Mouse (Mus musculus): ENCODE data around the gene Atxn1. TPM values are rescaled to one million over a fixed set of nuclear protein-coding genes. Genes with fewer than 3 reads are reported as not detected.

The Atxn1 gene
- polyA plus RNA-seq, 1 experiment from 2014 or later = 12.8 TPM

GRCm38 (mm10) chr13:45850181-45850974, 114.4 kb downstream of the Atxn1 start:
- H3K9ac ChIP-seq (replicated peaks) = no peak overlapping the region
- ATAC-seq (replicated peaks) = no peak
- WGBS = 93% methylated on average over 5 of the region's 5 CpGs
- no peak overlapping the region for H3K27ac ChIP-seq (replicated peaks)
- H3K4me2 ChIP-seq (replicated peaks) = no peak overlapping the region
- no peaks in the 10 kb centered on the region for H3K36me3 ChIP-seq
- no peaks in the 10 kb centered on the region for H3K9me3 ChIP-seq
- H3K4me1 ChIP-seq = no peaks in the 10 kb centered on the region
- no peaks in the 10 kb centered on the region for H3K27me3 ChIP-seq
- no peak overlapping the region for H3K4me3 ChIP-seq

- no peak overlapping the region for H3K4me3 ChIP-seq
- no peaks in the 10 kb centered on the region for H3K36me3 ChIP-seq
- no peaks in the 10 kb centered on the region for H3K27me3 ChIP-seq
- no peaks in the 10 kb centered on the region for H3K9me3 ChIP-seq
- no peak overlapping the region for H3K27ac ChIP-seq (replicated peaks)
- WGBS = 94% methylated on average over 7 of the region's 7 CpGs
- H3K4me1 ChIP-seq = no peaks in the 10 kb centered on the region
- H3K4me2 ChIP-seq (replicated peaks) = no peak overlapping the region
- ATAC-seq (replicated peaks) = no peak
- H3K9ac ChIP-seq (replicated peaks) = no peak overlapping the region
These were observed 115.4 kb downstream of the Atxn1 start for GRCm38 (mm10) chr13:45849145-45850023.

GRCm38 (mm10) chr13:45842511-45843055, 122.2 kb downstream of the Atxn1 start:
- Histone ChIP-seq H3K36me3 (no peaks in the 10 kb centered on the region), H3K4me3 (no peak overlapping the region), H3K4me1 (no peaks in the 10 kb centered on the region), H3K9ac (replicated peaks) (no peak overlapping the region), H3K4me2 (replicated peaks) (no peak overlapping the region), H3K27me3 (no peaks in the 10 kb centered on the region), H3K9me3 (no peaks in the 10 kb centered on the region), H3K27ac (replicated peaks) (no peak overlapping the region)
- ATAC-seq (replicated peaks) = no peak
- 77% methylated on average over 5 of the region's 5 CpGs for WGBS

- no peaks in the 10 kb centered on the region for H3K9me3 ChIP-seq
- H3K27me3 ChIP-seq = no peaks in the 10 kb centered on the region
- H3K36me3 ChIP-seq = no peaks in the 10 kb centered on the region
- 79% methylated on average over 7 of the region's 7 CpGs for WGBS
- H3K4me2 ChIP-seq (replicated peaks) = no peak overlapping the region
- no peak overlapping the region for H3K27ac ChIP-seq (replicated peaks)
- ATAC-seq (replicated peaks) = no peak
- H3K9ac ChIP-seq (replicated peaks) = no peak overlapping the region
- no peak overlapping the region for H3K4me3 ChIP-seq
- H3K4me1 ChIP-seq = no peaks in the 10 kb centered on the region
These were observed 124.9 kb downstream of the Atxn1 start for GRCm38 (mm10) chr13:45839901-45840300.

- Histone ChIP-seq H3K4me2 (replicated peaks) (no peak overlapping the region), H3K4me3 (no peak overlapping the region), H3K9me3 (no peaks in the 10 kb centered on the region), H3K36me3 (no peaks in the 10 kb centered on the region), H3K27me3 (no peaks in the 10 kb centered on the region), H3K4me1 (no peaks in the 10 kb centered on the region), H3K9ac (replicated peaks) (no peak overlapping the region), H3K27ac (replicated peaks) (no peak overlapping the region)
- 90% methylated on average over 8 of the region's 8 CpGs for WGBS
- no peak for ATAC-seq (replicated peaks)
These were observed 127.1 kb downstream of the Atxn1 start for GRCm38 (mm10) chr13:45837609-45838220.

- 87% methylated on average over 15 of the region's 15 CpGs for WGBS
- H3K27me3 ChIP-seq = no peaks in the 10 kb centered on the region
- no peaks in the 10 kb centered on the region for H3K36me3 ChIP-seq
- H3K9ac ChIP-seq (replicated peaks) = no peak overlapping the region
- H3K4me2 ChIP-seq (replicated peaks) = no peak overlapping the region
- H3K4me1 ChIP-seq = no peaks in the 10 kb centered on the region
- H3K27ac ChIP-seq (replicated peaks) = no peak overlapping the region
- no peak overlapping the region for H3K4me3 ChIP-seq
- no peaks in the 10 kb centered on the region for H3K9me3 ChIP-seq
- ATAC-seq (replicated peaks) = no peak
These were observed 128.3 kb downstream of the Atxn1 start for GRCm38 (mm10) chr13:45836377-45837054.

- Histone ChIP-seq H3K27me3 (no peaks in the 10 kb centered on the region), H3K9me3 (no peaks in the 10 kb centered on the region), H3K4me3 (no peak overlapping the region), H3K36me3 (no peaks in the 10 kb centered on the region), H3K27ac (replicated peaks) (no peak overlapping the region), H3K4me1 (no peaks in the 10 kb centered on the region), H3K9ac (replicated peaks) (no peak overlapping the region), H3K4me2 (replicated peaks) (no peak overlapping the region)
- WGBS = 81% methylated on average over 2 of the region's 2 CpGs
- ATAC-seq (replicated peaks) = no peak
These were observed 130.5 kb downstream of the Atxn1 start for GRCm38 (mm10) chr13:45834300-45834699.

GRCm38 (mm10) chr13:45832695-45833350, 132.0 kb downstream of the Atxn1 start:
- Histone ChIP-seq H3K9me3 (no peaks in the 10 kb centered on the region), H3K36me3 (no peaks in the 10 kb centered on the region), H3K27ac (replicated peaks) (no peak overlapping the region), H3K27me3 (no peaks in the 10 kb centered on the region), H3K4me2 (replicated peaks) (no peak overlapping the region), H3K4me1 (peaks cover 6% of the 10 kb centered on the region), H3K9ac (replicated peaks) (no peak overlapping the region), H3K4me3 (no peak overlapping the region)
- no peak for ATAC-seq (replicated peaks)
- WGBS = 86% methylated on average over 11 of the region's 11 CpGs

- Histone ChIP-seq H3K9me3 (no peaks in the 10 kb centered on the region), H3K4me3 (no peak overlapping the region), H3K27ac (replicated peaks) (no peak overlapping the region), H3K4me1 (peaks cover 16% of the 10 kb centered on the region), H3K36me3 (no peaks in the 10 kb centered on the region), H3K9ac (replicated peaks) (no peak overlapping the region), H3K27me3 (no peaks in the 10 kb centered on the region), H3K4me2 (replicated peaks) (no peak overlapping the region)
- ATAC-seq (replicated peaks) = no peak
- WGBS = 83% methylated on average over 8 of the region's 8 CpGs
These were observed 135.4 kb downstream of the Atxn1 start for GRCm38 (mm10) chr13:45829341-45829936.

GRCm38 (mm10) chr13:45828035-45828434, 136.8 kb downstream of the Atxn1 start:
- Histone ChIP-seq H3K9ac (replicated peaks) (no peak overlapping the region), H3K27ac (replicated peaks) (no peak overlapping the region), H3K4me1 (peaks cover 16% of the 10 kb centered on the region), H3K9me3 (no peaks in the 10 kb centered on the region), H3K4me3 (no peak overlapping the region), H3K4me2 (replicated peaks) (no peak overlapping the region), H3K36me3 (no peaks in the 10 kb centered on the region), H3K27me3 (no peaks in the 10 kb centered on the region)
- WGBS = 81% methylated on average over 7 of the region's 7 CpGs
- ATAC-seq (replicated peaks) = no peak

- peak overlapping the region; percentile 42 for H3K27ac ChIP-seq (replicated peaks)
- WGBS = 40% methylated on average over 4 of the region's 4 CpGs
- ATAC-seq (replicated peaks) = no peak
These were observed 137.2 kb downstream of the Atxn1 start for GRCm38 (mm10) chr13:45827619-45828018.

More at GRCm38 (mm10) chr13:45827619-45828018, 137.2 kb downstream of the Atxn1 start:
- H3K4me2 ChIP-seq (replicated peaks) = no peak overlapping the region
- peaks cover 16% of the 10 kb centered on the region for H3K4me1 ChIP-seq
- H3K9ac ChIP-seq (replicated peaks) = no peak overlapping the region
- no peaks in the 10 kb centered on the region for H3K27me3 ChIP-seq
- H3K9me3 ChIP-seq = no peaks in the 10 kb centered on the region
- H3K4me3 ChIP-seq = no peak overlapping the region
- H3K36me3 ChIP-seq = no peaks in the 10 kb centered on the region

Data from forebrain, embryonic 15.5 days (tissue).